Mouse (Mus musculus): ENCODE results near the gene Dhx35.
A peak's percentile ranks its signal among the peaks of the same experiment; 100 is the strongest.

Gene Dhx35

DNA sequence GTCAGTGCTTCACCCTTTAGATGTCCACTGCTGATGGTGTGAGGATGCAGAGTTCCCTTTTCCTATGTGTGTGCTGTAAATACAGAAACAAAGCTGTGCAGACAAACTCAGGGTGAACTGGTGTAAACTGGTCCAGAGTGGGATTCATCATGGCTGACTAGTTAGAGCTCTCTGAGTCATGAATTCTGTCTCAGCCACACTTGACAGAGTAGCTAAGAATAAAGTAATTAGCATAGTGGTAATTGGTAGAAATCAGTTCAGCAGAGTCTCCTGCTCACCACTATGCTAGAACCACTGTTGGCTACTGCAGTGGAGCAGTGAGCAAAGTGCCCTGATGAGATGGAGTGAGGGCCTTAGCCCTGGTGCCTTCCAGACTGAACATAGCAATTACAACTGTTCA, 21.1 kb downstream of the Dhx35 start:
- DNase-seq, result no peak

DNA sequence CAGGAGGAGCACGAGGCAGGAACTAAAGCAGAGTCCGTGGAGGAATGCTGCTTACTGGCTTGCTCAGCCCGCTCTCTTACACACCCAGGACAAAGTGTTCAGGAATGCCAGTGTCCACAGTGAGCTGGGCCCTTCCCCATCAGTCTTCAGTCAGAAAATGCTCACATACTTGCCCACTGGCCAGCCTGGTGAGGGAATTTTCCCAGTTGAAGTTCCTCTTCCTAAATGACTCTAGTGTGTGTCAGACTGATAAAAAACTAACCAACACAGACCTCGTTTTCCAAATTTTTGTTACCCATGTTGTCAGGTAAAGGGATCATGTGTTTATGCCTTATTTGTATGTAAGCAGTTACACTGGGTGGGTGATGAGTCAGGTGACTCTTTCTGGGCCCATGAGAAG, 21.6 kb downstream of the Dhx35 start:
- no peak for DNase-seq

DNA sequence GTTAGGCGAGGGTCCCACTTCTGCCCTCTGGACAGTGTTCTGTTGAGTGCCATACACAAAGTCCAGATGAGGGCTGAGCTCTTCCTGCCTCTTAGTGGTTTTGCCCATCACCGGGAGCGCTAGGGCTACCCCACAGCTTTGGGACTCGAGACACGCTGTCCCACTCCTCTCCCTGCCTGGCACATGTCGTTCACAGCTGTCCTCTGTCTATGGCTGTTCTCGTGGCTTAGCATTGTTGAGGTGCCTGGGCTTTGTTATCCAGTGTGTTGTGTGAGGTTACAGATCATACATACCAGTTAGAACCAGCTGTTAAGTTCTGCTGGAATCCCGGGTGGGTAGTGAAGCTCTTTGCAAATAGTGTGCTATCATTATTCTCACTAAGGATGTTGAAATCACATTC, 23.1 kb downstream of the Dhx35 start:
- no peak for DNase-seq

DNA sequence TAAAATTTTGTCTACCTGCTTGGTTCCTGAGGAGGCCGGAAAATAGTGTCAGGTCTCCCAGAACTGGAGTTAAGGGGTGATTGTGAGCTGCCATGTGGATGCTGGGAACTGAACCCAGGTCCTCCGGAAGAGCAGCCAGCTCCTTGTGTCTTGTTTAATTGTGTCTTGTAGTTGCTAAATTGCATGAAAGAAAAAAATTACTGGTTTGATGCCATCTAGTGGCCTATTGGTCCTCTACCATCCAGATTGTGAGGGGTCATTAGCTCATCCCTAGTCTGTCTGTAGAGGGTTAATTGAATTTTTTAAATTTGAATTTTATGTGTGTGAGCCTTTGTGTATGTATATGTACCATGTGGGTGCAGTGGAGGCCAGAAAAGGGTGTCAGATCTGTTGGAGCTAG, 33.5 kb downstream of the Dhx35 start:
- DNase-seq, result no peak

DNA sequence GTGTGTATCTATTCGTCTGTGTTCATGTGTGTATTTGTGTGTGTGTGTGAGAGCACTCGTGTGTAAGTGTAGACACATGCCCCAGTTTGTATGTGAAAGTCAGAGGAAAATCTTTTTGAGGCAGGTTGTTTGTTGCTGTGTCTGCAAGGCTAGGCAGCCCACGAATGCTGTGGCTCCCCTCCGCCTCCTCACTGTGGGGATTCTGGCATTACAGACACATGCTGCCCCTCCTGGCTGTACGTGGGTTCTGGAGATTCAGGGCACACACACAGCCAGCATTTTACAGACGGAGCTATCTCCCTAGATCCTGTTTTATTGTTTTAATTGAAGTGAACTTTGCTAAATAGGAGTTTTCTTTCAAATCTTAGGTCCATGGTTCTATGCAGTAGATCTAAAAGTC, 35.1 kb downstream of the Dhx35 start:
- DNase-seq, result no peak

DNA sequence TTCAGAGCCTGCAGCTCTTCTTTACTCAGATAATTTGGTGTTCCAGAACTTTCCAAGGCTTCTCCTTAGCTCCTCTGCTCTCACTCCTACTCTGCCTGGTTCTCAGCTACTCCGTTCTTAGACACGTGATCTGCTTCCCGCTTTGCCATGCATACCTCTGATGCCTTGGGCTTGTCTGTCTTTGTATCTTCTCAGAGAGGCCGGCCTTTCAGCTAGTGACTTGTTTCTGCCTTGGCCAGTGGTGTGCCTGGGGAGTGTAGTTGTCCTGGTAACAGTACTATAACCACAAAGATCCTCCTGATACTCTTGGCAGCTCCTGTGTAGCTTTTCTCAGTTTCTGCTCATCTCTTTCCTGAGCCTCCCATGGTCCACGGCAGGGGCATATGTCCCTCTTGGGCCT, 38.6 kb downstream of the Dhx35 start:
- DNase-seq, result no peak

DNA sequence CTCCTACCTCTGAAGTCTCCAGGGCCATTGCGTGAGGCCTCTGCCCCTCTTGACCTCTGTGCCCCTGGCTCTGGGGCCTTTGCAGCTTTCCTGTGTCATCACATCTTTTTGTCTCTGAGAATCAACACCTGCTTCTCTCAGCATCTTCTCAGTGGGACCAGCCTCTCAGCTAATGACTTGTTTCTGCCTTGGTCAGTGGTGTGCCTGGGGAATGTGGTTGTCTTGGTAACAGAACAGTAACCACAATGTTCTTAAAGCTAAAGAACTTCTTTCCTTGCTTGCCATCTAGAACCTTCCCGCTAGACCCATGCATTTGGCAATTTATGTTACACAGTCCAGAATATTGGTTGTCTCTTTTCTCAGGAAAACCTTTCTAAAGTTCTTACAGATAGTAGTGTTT, 39.0 kb downstream of the Dhx35 start:
- DNase-seq, result no peak

DNA sequence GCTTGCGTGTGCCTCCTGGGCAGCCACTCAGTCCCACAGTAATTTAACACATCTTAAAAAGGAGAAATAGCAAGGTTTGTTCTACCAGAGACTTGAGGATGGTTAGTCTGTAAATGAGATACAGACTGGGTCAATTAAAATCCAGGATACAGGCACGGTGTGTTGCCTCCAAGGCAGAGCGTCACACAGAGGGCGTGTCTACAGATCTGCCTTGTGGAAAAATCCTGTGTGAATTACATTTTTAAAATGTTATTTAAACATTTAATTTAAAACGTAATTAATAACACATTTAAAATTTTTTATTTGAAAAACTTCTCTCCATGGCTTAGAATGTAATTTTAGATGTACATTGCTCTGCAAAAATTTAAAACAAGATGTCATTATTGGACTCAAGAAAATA, 48.7 kb downstream of the Dhx35 start:
- DNase-seq, result no peak

DNA sequence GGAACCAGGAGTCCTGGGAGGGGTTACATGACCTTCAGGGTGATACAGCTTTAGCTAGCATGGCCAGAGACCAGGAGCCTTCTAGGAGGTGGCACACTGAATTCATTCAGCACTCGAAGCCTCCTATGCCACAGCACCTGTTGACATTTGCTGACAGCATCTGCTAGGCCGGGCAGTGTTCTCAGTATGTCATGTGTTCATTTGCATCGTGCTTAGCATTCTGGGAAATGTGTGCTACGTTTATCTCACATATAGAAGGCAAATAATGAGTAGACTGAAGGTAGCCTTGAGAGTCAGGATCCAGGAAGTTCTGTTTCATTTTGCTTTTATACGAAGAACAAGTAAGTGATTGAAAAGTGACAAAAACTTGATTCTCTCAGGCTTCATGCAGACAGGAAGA, 50.4 kb downstream of the Dhx35 start:
- no peak for DNase-seq

DNA sequence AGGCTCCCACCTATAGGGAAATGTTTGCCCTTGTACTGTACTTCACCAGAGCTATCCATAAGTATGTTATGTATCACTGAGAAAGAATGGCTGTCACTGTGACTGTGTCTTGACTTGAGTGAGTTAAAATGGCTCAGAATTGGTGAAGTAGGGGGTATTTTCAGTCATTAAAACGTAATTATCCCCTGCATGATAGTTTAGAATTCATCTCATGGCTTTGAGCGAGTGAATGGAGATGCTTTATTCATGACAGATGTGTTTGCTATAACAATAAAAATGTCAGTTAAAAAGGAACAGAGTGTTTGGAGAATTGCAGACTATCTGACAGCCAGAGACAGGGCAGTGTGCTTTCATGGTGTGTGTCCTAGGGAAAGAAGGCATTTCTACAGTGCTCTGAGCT, 51.6 kb downstream of the Dhx35 start:
- DNase-seq, result no peak

DNA sequence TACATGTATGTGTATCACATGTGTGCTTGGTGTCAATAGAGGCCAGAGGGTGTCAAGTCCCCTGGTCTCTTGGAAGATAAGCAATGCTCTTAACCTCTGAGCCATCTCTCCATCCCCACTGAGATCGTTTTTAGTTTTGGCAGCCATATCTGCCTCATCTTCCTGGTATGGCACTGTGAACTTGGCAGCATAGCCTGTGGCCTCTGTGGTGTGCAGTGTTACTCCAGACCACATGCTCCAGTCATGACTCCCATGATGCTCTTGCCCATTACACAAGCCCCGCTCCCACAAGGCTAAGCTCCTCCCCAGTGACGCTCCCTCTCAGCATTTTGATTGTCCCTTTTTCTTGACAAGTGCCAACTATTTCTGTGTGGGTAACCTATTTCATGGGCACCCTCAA, 53.4 kb downstream of the Dhx35 start:
- DNase-seq, result no peak

DNA sequence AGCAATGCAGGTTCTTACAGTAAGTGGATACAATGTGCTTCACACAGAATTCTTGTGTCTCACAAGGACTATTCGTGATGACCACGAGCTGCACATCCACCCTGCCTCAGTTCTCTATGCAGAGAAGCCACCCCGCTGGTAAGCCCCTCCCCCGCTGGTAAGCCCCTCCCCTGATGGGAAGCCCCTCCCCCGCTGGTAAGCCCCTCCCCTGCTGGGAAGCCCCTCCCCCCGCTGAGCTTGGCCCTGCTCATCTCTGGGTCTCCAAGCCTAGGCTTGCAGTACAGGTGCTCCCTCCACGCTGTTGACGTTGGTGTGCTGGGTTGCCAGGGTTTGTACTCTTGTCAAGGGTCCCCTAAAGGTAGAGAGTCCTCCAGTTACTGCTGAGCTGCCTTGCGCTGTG, 54.8 kb downstream of the Dhx35 start:
- DNase-seq, result no peak

DNA sequence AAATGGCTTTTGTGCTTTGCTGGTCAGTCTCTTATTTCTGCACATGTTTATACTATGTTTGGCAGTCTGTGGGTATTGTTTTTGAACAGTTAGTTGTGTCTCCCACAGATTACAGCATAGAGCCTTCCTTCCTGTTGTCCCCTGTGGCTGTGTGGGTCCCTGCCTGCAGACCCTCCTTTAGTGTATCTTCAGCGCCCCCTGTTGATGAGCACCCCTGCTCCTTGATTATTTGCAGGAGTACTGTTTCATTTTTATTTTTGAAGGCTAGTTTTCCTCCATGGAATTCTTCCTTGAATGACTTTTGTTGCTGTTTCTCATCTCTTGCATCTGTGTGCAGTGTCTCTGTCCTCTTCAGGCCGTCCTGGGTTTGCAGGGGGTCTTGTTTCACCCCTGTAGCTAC, 58.0 kb downstream of the Dhx35 start:
- DNase-seq, result peak; percentile 26 to 29

DNA sequence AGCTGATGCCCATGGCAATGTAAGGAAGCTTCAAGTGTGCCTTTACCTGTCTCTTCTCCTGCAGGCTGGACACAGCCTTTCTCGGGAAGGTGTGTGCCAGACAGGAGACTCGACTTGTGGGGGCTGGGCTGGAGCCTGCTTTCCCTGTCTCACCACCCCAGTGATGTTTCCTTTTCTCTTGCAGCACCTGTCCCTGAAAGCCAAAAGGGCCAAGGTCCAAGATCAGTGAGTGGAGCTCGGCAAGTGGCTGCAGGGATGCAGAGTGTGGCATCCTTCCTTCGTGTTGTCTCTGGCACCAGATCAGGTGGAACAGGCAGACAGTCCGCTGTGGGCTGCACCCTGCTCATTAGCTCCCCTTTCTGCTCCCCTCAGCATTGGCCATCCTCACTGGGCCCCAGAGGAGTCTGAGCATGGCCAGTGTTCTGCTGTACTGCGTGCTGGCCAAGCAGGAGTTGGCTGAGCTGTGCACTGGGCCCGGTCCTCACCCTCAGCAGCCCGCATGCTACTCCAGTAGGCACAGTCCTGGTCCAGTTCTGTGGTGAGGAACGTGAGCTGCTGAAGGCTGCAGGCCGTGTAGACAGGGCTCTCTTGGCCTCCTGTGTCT, 62.4 kb downstream of the Dhx35 start:
- DNase-seq, result no peak

DNA sequence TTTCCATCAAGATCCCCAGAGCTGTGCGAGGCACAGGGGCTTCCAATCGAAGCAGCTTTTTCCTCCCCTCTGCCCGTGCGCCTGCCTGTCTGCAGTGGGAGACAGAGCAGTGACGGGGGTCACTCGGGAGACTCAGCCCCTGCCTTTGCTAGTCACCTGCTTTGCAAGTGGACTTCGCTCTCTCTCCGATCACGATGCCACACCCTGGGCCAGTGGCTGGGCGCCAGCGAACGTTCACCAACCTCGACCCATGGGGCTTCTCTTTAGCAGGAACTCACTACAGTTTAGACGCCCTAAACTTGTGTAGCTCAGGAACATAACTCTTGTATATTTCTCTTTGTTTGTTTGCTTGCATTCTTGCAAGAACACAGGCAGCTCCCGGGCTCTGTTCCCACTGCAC, 63.0 kb downstream of the Dhx35 start:
- DNase-seq, result no peak

DNA sequence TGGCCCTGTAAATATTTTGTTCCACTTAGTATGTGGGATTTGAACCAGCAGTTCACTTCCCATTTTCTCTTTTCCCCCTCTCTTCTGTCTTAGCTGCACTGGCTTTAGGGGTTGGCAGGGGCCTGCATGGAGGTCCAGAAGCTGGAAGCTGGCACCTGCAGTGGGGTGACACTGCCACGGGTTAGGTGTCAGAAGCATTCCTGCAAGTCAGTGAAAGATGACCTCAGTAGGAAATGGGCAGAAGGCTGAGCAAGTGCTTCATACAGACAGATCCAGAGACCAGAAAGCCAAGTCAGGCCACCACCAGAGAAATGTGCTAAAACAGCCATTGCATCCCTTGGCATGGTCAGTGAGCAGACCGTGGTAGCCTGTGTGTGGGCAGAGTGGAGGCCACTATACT, 66.5 kb downstream of the Dhx35 start:
- DNase-seq, result no peak

DNA sequence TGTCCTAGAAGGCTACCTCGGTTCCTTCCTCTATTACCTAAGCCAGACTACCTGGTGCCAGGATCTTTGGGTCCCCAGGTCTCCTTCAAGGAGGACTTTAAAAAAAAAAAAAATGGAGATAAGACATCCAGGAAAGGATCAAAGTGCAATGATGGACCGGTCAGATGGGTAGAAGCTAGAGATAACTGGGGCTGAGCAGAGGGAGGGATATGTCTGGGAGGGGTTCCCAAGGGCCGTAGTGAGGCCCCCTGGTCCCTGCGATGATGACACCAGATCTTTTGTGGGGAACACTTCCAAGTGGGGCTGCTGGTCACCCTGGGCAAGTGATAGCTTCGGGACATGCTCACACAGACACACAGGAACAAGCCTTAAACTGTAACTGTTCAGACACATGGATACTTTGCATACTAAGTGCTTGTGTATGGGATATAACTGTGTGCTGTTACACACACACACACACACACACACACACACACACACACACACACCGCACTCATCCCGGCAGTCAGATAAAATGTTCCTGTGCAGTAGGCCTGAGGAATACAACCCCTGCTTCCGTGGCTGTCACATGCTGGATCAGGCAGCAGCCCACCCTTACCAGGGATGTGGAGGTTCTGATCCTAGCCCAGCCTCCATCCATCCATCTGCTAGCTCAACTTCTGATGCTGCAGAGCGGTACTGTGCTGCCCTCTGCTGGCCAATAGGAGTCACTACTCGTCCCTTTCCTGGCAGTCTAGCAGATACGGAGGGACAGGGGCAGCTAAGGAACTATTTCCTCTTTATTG, 68.9 kb downstream of the Dhx35 start:
- peak in 1 of 2 experiments; percentile 12 for DNase-seq

DNA sequence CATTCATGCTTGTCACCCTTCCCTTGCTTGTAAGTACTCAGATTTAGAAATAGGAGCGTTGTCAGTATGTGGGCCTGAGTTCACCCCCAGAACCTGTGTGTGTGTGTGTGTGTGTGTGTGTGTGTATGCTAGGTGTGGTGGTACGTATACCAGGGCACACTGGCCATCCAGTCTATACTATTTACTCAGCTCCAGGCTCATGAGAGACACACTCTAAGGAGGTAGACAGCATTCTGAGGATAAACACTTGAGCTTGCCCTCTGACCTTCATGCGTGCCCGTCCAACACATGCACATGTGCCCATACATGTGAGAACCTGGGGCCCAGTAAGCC, 69.5 kb downstream of the Dhx35 start:
- no peak for DNase-seq

DNA sequence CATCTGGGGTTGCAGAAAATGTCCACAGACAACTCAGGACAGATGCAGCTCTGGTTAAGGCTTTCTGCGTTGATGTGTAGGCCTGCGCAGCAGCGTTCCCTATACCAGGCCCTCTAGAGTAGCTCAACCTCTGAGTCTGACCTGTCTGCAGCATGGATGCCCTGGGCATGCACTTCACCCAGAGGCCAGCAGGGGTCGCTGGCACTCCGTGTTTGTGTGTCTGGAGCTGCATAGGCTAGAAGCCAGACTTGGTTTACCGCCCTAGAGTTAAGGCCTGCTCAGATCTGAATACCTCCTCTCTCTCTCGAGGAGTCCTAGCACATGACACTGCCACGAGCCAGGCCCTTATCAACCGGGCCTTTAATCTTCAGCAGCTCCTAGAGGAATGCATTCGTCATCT, 70.8 kb downstream of the Dhx35 start:
- peak; percentile 47 to 48 for DNase-seq

DNA sequence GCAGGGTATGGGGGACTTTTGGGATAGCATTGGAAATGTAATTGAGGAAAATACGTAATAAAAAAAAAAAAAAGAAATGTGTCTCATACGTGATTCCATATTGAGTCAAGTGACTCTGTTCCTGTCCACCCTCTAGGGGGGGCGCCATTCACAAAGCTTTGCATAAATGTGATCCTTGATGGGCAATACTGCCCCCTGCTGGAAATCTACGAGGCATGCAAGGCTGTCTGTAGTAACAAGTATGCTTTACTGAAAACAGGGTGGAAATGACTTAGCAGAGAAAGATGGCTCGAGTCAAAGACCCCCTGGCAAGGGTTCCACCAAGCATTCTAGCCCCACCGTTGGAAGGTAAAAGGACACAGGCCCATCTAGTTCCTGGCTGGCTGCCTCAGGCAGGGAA, 92.0 kb downstream of the Dhx35 start:
- peak in 1 of 2 experiments; percentile 10 for DNase-seq

DNA sequence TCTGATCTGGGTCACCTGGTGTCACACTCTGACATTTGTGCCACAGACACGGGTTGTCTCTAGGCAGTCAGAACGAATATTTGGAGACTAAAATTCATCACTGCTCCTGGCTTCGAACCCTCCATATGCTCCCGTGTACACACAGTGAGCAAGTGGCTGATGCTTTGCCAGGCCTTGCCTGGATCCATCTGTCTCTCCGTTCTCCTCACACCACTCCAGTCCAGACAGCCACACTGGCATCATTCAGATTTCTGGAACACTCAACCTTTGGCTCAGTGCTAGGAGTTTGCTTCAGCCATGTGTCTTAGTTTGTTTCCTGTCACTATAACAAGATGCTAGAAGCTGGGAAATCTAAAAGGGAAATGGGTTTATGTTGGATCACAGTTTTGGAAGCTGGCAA, 93.9 kb downstream of the Dhx35 start:
- DNase-seq, result no peak

DNA sequence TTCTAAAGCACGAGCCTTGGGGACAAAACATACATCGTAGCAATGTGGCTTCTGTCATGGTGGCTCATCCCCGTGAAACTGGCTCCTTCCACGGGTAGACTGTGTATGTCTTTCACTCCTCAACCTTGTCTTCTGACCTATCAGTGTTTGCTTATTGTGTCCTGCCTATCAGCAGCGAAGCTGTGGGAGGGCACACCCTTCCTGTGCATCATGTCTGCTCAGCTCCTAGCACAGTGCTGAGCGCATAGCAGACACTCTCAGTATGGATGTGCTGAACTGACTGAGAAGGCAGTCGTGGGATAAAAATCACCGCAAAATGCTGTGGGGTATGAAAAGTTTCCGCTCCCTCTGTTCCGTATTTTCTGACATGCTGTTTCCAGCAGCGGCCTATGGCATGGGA, 94.6 kb downstream of the Dhx35 start:
- no peak for DNase-seq

DNA sequence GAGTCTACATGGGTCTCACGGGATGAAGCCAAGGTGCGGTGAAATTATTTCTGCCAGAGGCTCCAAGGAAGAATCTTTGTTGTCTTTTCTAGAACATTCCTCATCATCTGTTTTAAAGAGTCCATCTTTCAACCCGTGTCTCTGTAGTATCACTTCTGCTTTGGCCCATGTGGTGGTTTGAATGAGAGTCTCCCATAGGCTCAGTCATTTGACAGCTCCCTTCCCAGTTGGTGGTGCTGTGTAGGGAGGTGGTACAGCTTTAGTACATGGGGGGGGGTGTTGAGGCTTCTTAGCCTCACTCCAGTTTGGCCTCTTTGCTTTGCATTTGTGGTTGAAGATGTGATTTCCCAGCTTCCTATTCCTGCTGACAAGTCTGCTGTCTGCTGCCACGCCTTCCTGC, 96.7 kb downstream of the Dhx35 start:
- no peak for DNase-seq

DNA sequence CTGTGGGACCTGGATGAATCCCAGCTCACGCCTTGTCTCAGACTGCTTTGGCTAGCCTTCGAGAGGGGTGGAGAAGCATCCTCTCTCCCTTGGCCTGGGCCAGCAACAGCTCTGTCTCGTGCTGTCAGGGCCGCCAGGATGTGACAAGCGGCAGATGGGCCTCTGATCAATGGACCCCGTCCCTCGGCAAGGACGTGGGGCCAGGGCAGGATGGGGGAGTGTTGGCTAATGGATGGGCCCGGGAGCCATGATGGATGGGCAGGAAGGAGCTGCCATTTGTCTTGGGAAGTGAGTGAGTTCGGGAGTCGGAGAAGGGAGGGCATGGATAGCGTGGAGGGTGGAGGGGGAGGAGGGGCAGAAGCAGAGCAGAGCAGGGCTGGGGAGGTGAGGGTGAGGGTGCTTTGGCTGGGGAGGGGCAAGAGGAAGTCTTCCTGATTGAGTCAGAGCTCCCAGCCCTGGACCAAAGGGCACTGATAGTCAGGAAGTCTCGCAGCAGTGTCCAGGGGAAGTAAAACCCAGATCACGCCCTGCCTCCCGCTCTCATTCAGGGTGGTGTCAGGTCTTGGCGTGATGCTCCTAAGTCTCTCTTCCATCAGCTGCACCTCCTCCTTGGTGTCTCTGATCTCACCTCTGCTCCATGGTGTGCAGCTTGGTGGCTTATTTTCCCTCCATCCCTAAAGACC, 98.7 kb downstream of the Dhx35 start:
- DNase-seq, result no peak
